Mouse (Mus musculus): ENCODE measurements around the gene Prr29. TPM values are rescaled to one million over a fixed set of nuclear protein-coding genes. Genes with fewer than 3 reads are reported as not detected.
A peak's percentile ranks its signal among the peaks of the same experiment; 100 is the strongest.

The Prr29 gene
- polyA plus RNA-seq, 1 experiment from 2014 or later = not detected

- 96% methylated on average over 8 of the region's 8 CpGs for WGBS
- Histone ChIP-seq H3K4me1 (ENCODE audit: control insufficient read depth, insufficient read depth, low read length) (no peaks in the 10 kb centered on the region), H3K9me3 (ENCODE audit: control insufficient read depth, low read length) (no peaks in the 10 kb centered on the region), H3K9ac (ENCODE audit: low read length) (no peak overlapping the region), H3K36me3 (ENCODE audit: control insufficient read depth, insufficient read depth, low read length) (peaks cover 4% of the 10 kb centered on the region), H3K4me2 (ENCODE audit: low read depth) (no peak overlapping the region), H3K27ac (ENCODE audit: low read depth, low read length) (no peak overlapping the region), H3K4me3 (ENCODE audit: low read depth, low read length) (no peak overlapping the region), H3K27me3 (ENCODE audit: control insufficient read depth, insufficient read depth, low read length) (no peaks in the 10 kb centered on the region)
- DNase-seq (ENCODE audit: low spot score) (no peak), ATAC-seq (ENCODE audit: insufficient read depth, low FRiP score, low TSS enrichment) (no peak)
These were observed 33.2 kb downstream of the Prr29 start for GRCm38 (mm10) chr11:106398481-106398880.

GRCm38 (mm10) chr11:106410011-106410410 lies 44.7 kb downstream of the Prr29 start:
- 75% methylated on average over 4 of the region's 4 CpGs for WGBS
- H3K27me3 ChIP-seq (ENCODE audit: control insufficient read depth, insufficient read depth, low read length) = no peaks in the 10 kb centered on the region
- ATAC-seq (ENCODE audit: insufficient read depth, low FRiP score, low TSS enrichment) (no peak), DNase-seq (ENCODE audit: low spot score) (no peak)
- H3K36me3 ChIP-seq (ENCODE audit: control insufficient read depth, insufficient read depth, low read length) = no peaks in the 10 kb centered on the region; the same call in 1 of the 2 replicates
- H3K4me3 ChIP-seq (ENCODE audit: low read depth, low read length) = no peak overlapping the region
- H3K4me2 ChIP-seq (ENCODE audit: low read depth) = no peak overlapping the region
- H3K9ac ChIP-seq (ENCODE audit: low read length) = no peak overlapping the region
- no peak overlapping the region for H3K27ac ChIP-seq (ENCODE audit: low read depth, low read length)
- no peaks in the 10 kb centered on the region for H3K9me3 ChIP-seq (ENCODE audit: control insufficient read depth, low read length)
- H3K4me1 ChIP-seq (ENCODE audit: control insufficient read depth, insufficient read depth, low read length) = no peaks in the 10 kb centered on the region

- DNase-seq (ENCODE audit: low spot score) (no peak), ATAC-seq (ENCODE audit: insufficient read depth, low FRiP score, low TSS enrichment) (no peak)
- Histone ChIP-seq H3K9ac (ENCODE audit: low read length) (no peak overlapping the region), H3K4me1 (ENCODE audit: control insufficient read depth, insufficient read depth, low read length) (no peaks in the 10 kb centered on the region), H3K27ac (ENCODE audit: low read depth, low read length) (no peak overlapping the region), H3K4me2 (ENCODE audit: low read depth) (no peak overlapping the region), H3K9me3 (ENCODE audit: control insufficient read depth, low read length) (no peaks in the 10 kb centered on the region), H3K36me3 (ENCODE audit: control insufficient read depth, insufficient read depth, low read length) (no peaks in the 10 kb centered on the region; the same call in 1 of the 2 replicates), H3K27me3 (ENCODE audit: control insufficient read depth, insufficient read depth, low read length) (no peaks in the 10 kb centered on the region), H3K4me3 (ENCODE audit: low read depth, low read length) (no peak overlapping the region)
- WGBS = 92% methylated on average over 3 of the region's 3 CpGs
These were observed 45.2 kb downstream of the Prr29 start for GRCm38 (mm10) chr11:106410507-106410906.

- Histone ChIP-seq H3K4me1 (ENCODE audit: control insufficient read depth, insufficient read depth, low read length) (no peaks in the 10 kb centered on the region), H3K27me3 (ENCODE audit: control insufficient read depth, insufficient read depth, low read length) (no peaks in the 10 kb centered on the region), H3K4me2 (ENCODE audit: low read depth) (no peak overlapping the region), H3K9me3 (ENCODE audit: control insufficient read depth, low read length) (no peaks in the 10 kb centered on the region), H3K9ac (ENCODE audit: low read length) (no peak overlapping the region), H3K27ac (ENCODE audit: low read depth, low read length) (no peak overlapping the region), H3K36me3 (ENCODE audit: control insufficient read depth, insufficient read depth, low read length) (no peaks in the 10 kb centered on the region; the same call in 1 of the 2 replicates), H3K4me3 (ENCODE audit: low read depth, low read length) (no peak overlapping the region)
- ATAC-seq (ENCODE audit: insufficient read depth, low FRiP score, low TSS enrichment) = no peak
- WGBS = 92% methylated on average over 2 of the region's 2 CpGs
- no peak for DNase-seq (ENCODE audit: low spot score)
These were observed 45.9 kb downstream of the Prr29 start for GRCm38 (mm10) chr11:106411157-106411556.

GRCm38 (mm10) chr11:106412641-106413360 lies 47.5 kb downstream of the Prr29 start:
- no peaks in the 10 kb centered on the region for H3K4me1 ChIP-seq (ENCODE audit: control insufficient read depth, insufficient read depth, low read length)
- H3K4me3 ChIP-seq (ENCODE audit: low read depth, low read length) = no peak overlapping the region
- DNase-seq (ENCODE audit: low spot score) (no peak), ATAC-seq (ENCODE audit: insufficient read depth, low FRiP score, low TSS enrichment) (no peak)
- H3K27me3 ChIP-seq (ENCODE audit: control insufficient read depth, insufficient read depth, low read length) = no peaks in the 10 kb centered on the region
- H3K4me2 ChIP-seq (ENCODE audit: low read depth) = no peak overlapping the region
- H3K36me3 ChIP-seq (ENCODE audit: control insufficient read depth, insufficient read depth, low read length) = no peaks in the 10 kb centered on the region
- WGBS = 89% methylated on average over 3 of the region's 3 CpGs
- no peak overlapping the region for H3K9ac ChIP-seq (ENCODE audit: low read length)
- no peak overlapping the region for H3K27ac ChIP-seq (ENCODE audit: low read depth, low read length)
- no peaks in the 10 kb centered on the region for H3K9me3 ChIP-seq (ENCODE audit: control insufficient read depth, low read length)

GRCm38 (mm10) chr11:106416331-106416730 lies 51.1 kb downstream of the Prr29 start:
- Histone ChIP-seq H3K4me3 (ENCODE audit: low read depth, low read length) (no peak overlapping the region), H3K4me2 (ENCODE audit: low read depth) (no peak overlapping the region), H3K27me3 (ENCODE audit: control insufficient read depth, insufficient read depth, low read length) (no peaks in the 10 kb centered on the region), H3K36me3 (ENCODE audit: control insufficient read depth, insufficient read depth, low read length) (no peaks in the 10 kb centered on the region), H3K9ac (ENCODE audit: low read length) (no peak overlapping the region), H3K9me3 (ENCODE audit: control insufficient read depth, low read length) (no peaks in the 10 kb centered on the region), H3K4me1 (ENCODE audit: control insufficient read depth, insufficient read depth, low read length) (no peaks in the 10 kb centered on the region), H3K27ac (ENCODE audit: low read depth, low read length) (no peak overlapping the region)
- DNase-seq (ENCODE audit: low spot score) (no peak), ATAC-seq (ENCODE audit: insufficient read depth, low FRiP score, low TSS enrichment) (no peak)
- WGBS = 85% methylated on average over 3 of the region's 3 CpGs

- no peaks in the 10 kb centered on the region for H3K36me3 ChIP-seq (ENCODE audit: control insufficient read depth, insufficient read depth, low read length)
- no peak overlapping the region for H3K27ac ChIP-seq (ENCODE audit: low read depth, low read length)
- no peak for DNase-seq (ENCODE audit: low spot score)
- no peak overlapping the region for H3K9ac ChIP-seq (ENCODE audit: low read length)
- H3K27me3 ChIP-seq (ENCODE audit: control insufficient read depth, insufficient read depth, low read length) = no peaks in the 10 kb centered on the region
- H3K9me3 ChIP-seq (ENCODE audit: control insufficient read depth, low read length) = no peaks in the 10 kb centered on the region
- H3K4me2 ChIP-seq (ENCODE audit: low read depth) = no peak overlapping the region
- no peaks in the 10 kb centered on the region for H3K4me1 ChIP-seq (ENCODE audit: control insufficient read depth, insufficient read depth, low read length)
- no peak for ATAC-seq (ENCODE audit: insufficient read depth, low FRiP score, low TSS enrichment)
- WGBS = 89% methylated on average over 2 of the region's 2 CpGs
- H3K4me3 ChIP-seq (ENCODE audit: low read depth, low read length) = no peak overlapping the region
These were observed 52.6 kb downstream of the Prr29 start for GRCm38 (mm10) chr11:106417860-106418259.

GRCm38 (mm10) chr11:106418622-106419196 lies 53.4 kb downstream of the Prr29 start:
- no peaks in the 10 kb centered on the region for H3K27me3 ChIP-seq (ENCODE audit: control insufficient read depth, insufficient read depth, low read length)
- peak; percentile 88 for DNase-seq (ENCODE audit: low spot score)
- no peak overlapping the region for H3K4me3 ChIP-seq (ENCODE audit: low read depth, low read length)
- no peak for ATAC-seq (ENCODE audit: insufficient read depth, low FRiP score, low TSS enrichment)
- H3K4me2 ChIP-seq (ENCODE audit: low read depth) = no peak overlapping the region
- no peaks in the 10 kb centered on the region for H3K9me3 ChIP-seq (ENCODE audit: control insufficient read depth, low read length)
- no peak overlapping the region for H3K9ac ChIP-seq (ENCODE audit: low read length)
- H3K4me1 ChIP-seq (ENCODE audit: control insufficient read depth, insufficient read depth, low read length) = no peaks in the 10 kb centered on the region
- no peak overlapping the region for H3K27ac ChIP-seq (ENCODE audit: low read depth, low read length)
- H3K36me3 ChIP-seq (ENCODE audit: control insufficient read depth, insufficient read depth, low read length) = no peaks in the 10 kb centered on the region
- WGBS = 36% methylated on average over 4 of the region's 4 CpGs

Data from neural tube, embryonic 11.5 days (tissue).